Mouse (Mus musculus): ENCODE data around the gene Gm3194. TPM values are rescaled to one million over a fixed set of nuclear protein-coding genes. Genes with fewer than 3 reads are reported as not detected.
"Not testable (repeated sequence)": the region's sequence is repeated elsewhere in the genome, so short reads cannot be mapped to it uniquely, and the experiment has no call there.

The Gm3194 gene
- 4.2 and 5.3 TPM in 2 replicates for total RNA-seq (2014; rRNA removed)
- polyA plus RNA-seq (2015; fragmentation: Nextera tagmentation; extraction: Ambion mirVana): 1.7 and 2.6 TPM in 2 replicates

- H3K9ac ChIP-seq; H3K36me3 ChIP-seq (ENCODE audit: insufficient read depth); H3K4me1 ChIP-seq (ENCODE audit: insufficient read depth); DNase-seq; H3K4me3 ChIP-seq (ENCODE audit: low read depth, low read length); H3K27ac ChIP-seq (ENCODE audit: low read depth, low read length); H3K27me3 ChIP-seq (ENCODE audit: insufficient read depth, low read length); ATAC-seq; H3K4me2 ChIP-seq (ENCODE audit: low read depth); H3K9me3 ChIP-seq (ENCODE audit: low read length): not testable (repeated sequence)
- no CpG with 5 or more reads among the region's 3 CpGs for WGBS
Measured at GRCm38 (mm10) chr14:5455367-5455766, at the start of gene Gm3194. Gene Gm3194, minus strand, starts transcription at chr14:5455467.

- not testable (repeated sequence) for H3K9me3 ChIP-seq (ENCODE audit: low read length); ATAC-seq; H3K4me2 ChIP-seq (ENCODE audit: low read depth); H3K4me1 ChIP-seq (ENCODE audit: insufficient read depth); H3K27ac ChIP-seq (ENCODE audit: low read depth, low read length); H3K27me3 ChIP-seq (ENCODE audit: insufficient read depth, low read length); H3K4me3 ChIP-seq (ENCODE audit: low read depth, low read length); DNase-seq; H3K36me3 ChIP-seq (ENCODE audit: insufficient read depth); H3K9ac ChIP-seq
- no CpG with 5 or more reads among the region's 35 CpGs for WGBS
Measured at GRCm38 (mm10) chr14:5501374-5501773, 46.1 kb upstream of the Gm3194 start, which contains the start of gene Gm3488. Gene Gm3488, plus strand, starts transcription at chr14:5501674.

GRCm38 (mm10) chr14:5483907-5484306 lies 28.6 kb upstream of the Gm3194 start, which contains the start of gene Gm3187:
Gene Gm3187, plus strand, starts transcription at chr14:5484207.
- WGBS: 85% methylated on average over 4 of the region's 5 CpGs

GRCm38 (mm10) chr14:5477730-5478129 lies 22.5 kb upstream of the Gm3194 start, which contains the start of gene Gm8246:
Gene Gm8246, minus strand, starts transcription at chr14:5477830.
- WGBS: no CpG with 5 or more reads among the region's 3 CpGs
- ATAC-seq; H3K36me3 ChIP-seq (ENCODE audit: insufficient read depth); H3K4me1 ChIP-seq (ENCODE audit: insufficient read depth); H3K27me3 ChIP-seq (ENCODE audit: insufficient read depth, low read length); H3K27ac ChIP-seq (ENCODE audit: low read depth, low read length); H3K4me2 ChIP-seq (ENCODE audit: low read depth); H3K9ac ChIP-seq; DNase-seq; H3K9me3 ChIP-seq (ENCODE audit: low read length); H3K4me3 ChIP-seq (ENCODE audit: low read depth, low read length): not testable (repeated sequence)

More at GRCm38 (mm10) chr14:5483907-5484306, 28.6 kb upstream of the Gm3194 start, which contains the start of gene Gm3187:
- not testable (repeated sequence) for H3K9me3 ChIP-seq (ENCODE audit: low read length); H3K27ac ChIP-seq (ENCODE audit: low read depth, low read length); H3K9ac ChIP-seq; H3K36me3 ChIP-seq (ENCODE audit: insufficient read depth); DNase-seq; H3K4me3 ChIP-seq (ENCODE audit: low read depth, low read length); H3K27me3 ChIP-seq (ENCODE audit: insufficient read depth, low read length); H3K4me1 ChIP-seq (ENCODE audit: insufficient read depth); H3K4me2 ChIP-seq (ENCODE audit: low read depth); ATAC-seq

- not testable (repeated sequence) for H3K27ac ChIP-seq (ENCODE audit: low read depth, low read length); H3K27me3 ChIP-seq (ENCODE audit: insufficient read depth, low read length); H3K4me1 ChIP-seq (ENCODE audit: insufficient read depth); H3K4me2 ChIP-seq (ENCODE audit: low read depth); H3K36me3 ChIP-seq (ENCODE audit: insufficient read depth); H3K9ac ChIP-seq; DNase-seq; H3K9me3 ChIP-seq (ENCODE audit: low read length); H3K4me3 ChIP-seq (ENCODE audit: low read depth, low read length)
- no CpG with 5 or more reads among the region's 19 CpGs for WGBS
- peak; percentile 83 for ATAC-seq
Measured at GRCm38 (mm10) chr14:5460469-5460868, 5.2 kb upstream of the Gm3194 start.

GRCm38 (mm10) chr14:5388949-5389348 lies 66.3 kb downstream of the Gm3194 start, which contains the start of gene Gm3500:
Gene Gm3500, minus strand, starts transcription at chr14:5389049.
- no CpG with 5 or more reads among the region's 37 CpGs for WGBS
- H3K4me1 ChIP-seq (ENCODE audit: insufficient read depth): not testable (repeated sequence)

More at GRCm38 (mm10) chr14:5388949-5389348, 66.3 kb downstream of the Gm3194 start, which contains the start of gene Gm3500:
- H3K27me3 ChIP-seq (ENCODE audit: insufficient read depth, low read length); ATAC-seq; H3K4me3 ChIP-seq (ENCODE audit: low read depth, low read length); H3K27ac ChIP-seq (ENCODE audit: low read depth, low read length); DNase-seq; H3K4me2 ChIP-seq (ENCODE audit: low read depth); H3K36me3 ChIP-seq (ENCODE audit: insufficient read depth); H3K9me3 ChIP-seq (ENCODE audit: low read length); H3K9ac ChIP-seq: not testable (repeated sequence)

Other genes starting within 250 kb of the Gm3194 start
- not detected in 2 replicates for gene Gm3526, start 194.9 kb downstream of the Gm3194 start, total RNA-seq (2014; rRNA removed)
- gene Gm3526, start 194.9 kb downstream of the Gm3194 start, polyA plus RNA-seq (2015; fragmentation: Nextera tagmentation; extraction: Ambion mirVana): 0.28 TPM in 1 of 2 replicates, not detected in the other
- gene Gm3542, start 120.5 kb downstream of the Gm3194 start, total RNA-seq (2014; rRNA removed): not detected in 2 replicates
- not detected in 2 replicates for gene Gm3542, start 120.5 kb downstream of the Gm3194 start, polyA plus RNA-seq (2015; fragmentation: Nextera tagmentation; extraction: Ambion mirVana)
- gene Gm3500, start 66.4 kb downstream of the Gm3194 start, total RNA-seq (2014; rRNA removed): 1.4 TPM in 1 of 2 replicates, not detected in the other
- 0.88 and 1.1 TPM in 2 replicates for gene Gm3500, start 66.4 kb downstream of the Gm3194 start, polyA plus RNA-seq (2015; fragmentation: Nextera tagmentation; extraction: Ambion mirVana)
- not detected in 2 replicates for gene Gm8246, start 22.4 kb upstream of the Gm3194 start, total RNA-seq (2014; rRNA removed)
- gene Gm8246, start 22.4 kb upstream of the Gm3194 start, polyA plus RNA-seq (2015; fragmentation: Nextera tagmentation; extraction: Ambion mirVana): not detected in 2 replicates
- gene Gm3187, start 28.7 kb upstream of the Gm3194 start, total RNA-seq (2014; rRNA removed): not detected in 2 replicates
- gene Gm3187, start 28.7 kb upstream of the Gm3194 start, polyA plus RNA-seq (2015; fragmentation: Nextera tagmentation; extraction: Ambion mirVana): not detected in 2 replicates
- gene Gm3488, start 46.2 kb upstream of the Gm3194 start, total RNA-seq (2014; rRNA removed): 13.4 and 15.3 TPM in 2 replicates
- gene Gm3488, start 46.2 kb upstream of the Gm3194 start, polyA plus RNA-seq (2015; fragmentation: Nextera tagmentation; extraction: Ambion mirVana): 18.6 and 21.5 TPM in 2 replicates
- 0.23 TPM in 1 of 2 replicates, not detected in the other for gene Gm3532, start 83.0 kb upstream of the Gm3194 start, total RNA-seq (2014; rRNA removed)
- not detected in 2 replicates for gene Gm3532, start 83.0 kb upstream of the Gm3194 start, polyA plus RNA-seq (2015; fragmentation: Nextera tagmentation; extraction: Ambion mirVana)
- not detected in 2 replicates for gene Gm8265, start 177.6 kb upstream of the Gm3194 start, total RNA-seq (2014; rRNA removed)
- gene Gm8265, start 177.6 kb upstream of the Gm3194 start, polyA plus RNA-seq (2015; fragmentation: Nextera tagmentation; extraction: Ambion mirVana): not detected in 2 replicates
- not detected in 2 replicates for gene Gm9603, start 232.0 kb upstream of the Gm3194 start, total RNA-seq (2014; rRNA removed)
- gene Gm9603, start 232.0 kb upstream of the Gm3194 start, polyA plus RNA-seq (2015; fragmentation: Nextera tagmentation; extraction: Ambion mirVana): not detected in 2 replicates